Mouse (Mus musculus) intestine, postnatal 0 days (tissue): Measurements from ENCODE around the gene Myo10. TPM values are rescaled to one million over a fixed set of nuclear protein-coding genes. Genes with fewer than 3 reads are reported as not detected.

Experiments used
- ATAC-seq: fragments of 200-750 bp; cut with Nextera tagmentation; 2 replicates; pipeline ENCODE4 v1.8.0; 2017; ENCODE audit warnings: mild to moderate bottlenecking, moderate TSS enrichment, moderate library complexity
- H3K27ac ChIP-seq: fragments of 300-500 bp; sonication (generic); 2 replicates; pipeline ENCODE4 v1.5.1; 2014; ENCODE audit warnings: mild to moderate bottlenecking, low read depth, low read length, moderate library complexity
- H3K27me3 ChIP-seq: fragments of 300-500 bp; sonication (generic); replicated peaks from 2 replicates; pipeline ENCODE4 v1.6.1; 2014; ENCODE audit warnings: low read length, mixed read lengths; ENCODE audit not compliant: control insufficient read depth, insufficient read depth
- H3K36me3 ChIP-seq: fragments of 300-500 bp; sonication (generic); 2 replicates; pipeline ENCODE4 v1.6.1; 2014; ENCODE audit warnings: mild to moderate bottlenecking, moderate library complexity; ENCODE audit not compliant: control insufficient read depth, insufficient read depth
- H3K4me1 ChIP-seq: fragments of 300-500 bp; sonication (generic); replicated peaks from 2 replicates; pipeline ENCODE4 v1.6.1; 2014; ENCODE audit warnings: antibody characterized with exemption, low read length, mixed read lengths; ENCODE audit not compliant: control insufficient read depth, insufficient read depth
- H3K4me2 ChIP-seq: fragments of 300-500 bp; sonication (generic); replicated peaks from 2 replicates; pipeline ENCODE4 v1.6.1; 2014; ENCODE audit warnings: low read depth, mild to moderate bottlenecking, moderate library complexity
- H3K4me3 ChIP-seq: fragments of 300-500 bp; sonication (generic); 2 replicates; pipeline ENCODE4 v1.5.1; 2014; ENCODE audit warnings: low read depth, low read length
- H3K9ac ChIP-seq: fragments of 300-500 bp; sonication (generic); 2 replicates; pipeline ENCODE4 v1.6.1; 2014; ENCODE audit warnings: mild to moderate bottlenecking, low read depth, low read length
- H3K9me3 ChIP-seq: fragments of 300-500 bp; sonication (generic); 2 replicates; pipeline ENCODE4 v1.6.1; 2016; ENCODE audit warnings: mixed run types; ENCODE audit not compliant: control insufficient read depth
- CTCF ChIP-seq: sonication (generic); IDR thresholded peaks from 2 replicates; pipeline ENCODE4 v1.5.1; 2016; ENCODE audit warnings: low read depth, mild to moderate bottlenecking, control low read depth, antibody characterized with exemption, moderate library complexity
- WGBS: fragments of 180-500 bp; shearing (Covaris S2); extraction: QIAGEN DNeasy Blood & Tissue Kit; methylation state at CpG from one replicate; pipeline ENCODE4 v1.1.7; 2014; 5-methylcytosine and 5-hydroxymethylcytosine counted together
- polyA plus RNA-seq: library from polyadenylated mRNA; unstranded; fragments of >200 nt; fragmentation: Nextera tagmentation; extraction: Ambion mirVana; gene quantifications from 2 replicates; pipeline ENCODE4 v1.2.1, GENCODE M21; 2015

The Myo10 gene
- polyA plus RNA-seq = 9.5 and 11.8 TPM in 2 replicates

GRCm38 (mm10) chr15:25622200-25622866, at the start of gene Myo10:
Myo10 (plus strand) TSS chr15:25622525.
- TF ChIP-seq CTCF = peak; percentile 56
- Histone ChIP-seq H3K4me1 (no peaks in the 10 kb centered on the region), H3K27ac (peak within 1 kb of the TSS; percentile 94), H3K9me3 (no peaks in the 10 kb centered on the region), H3K4me3 (peak within 1 kb of the TSS; percentile 93), H3K9ac (peak within 1 kb of the TSS; percentile 88), H3K27me3 (no peaks in the 10 kb centered on the region), H3K4me2 (peak within 1 kb of the TSS; percentile 90), H3K36me3 (no peaks in the 10 kb centered on the region)
- ATAC-seq = peak; percentile 90
- under 1% methylated on average over 42 of the region's 53 CpGs for WGBS

GRCm38 (mm10) chr15:25573113-25573512, 49.2 kb upstream of the Myo10 start:
- Histone ChIP-seq H3K4me2 (no peak overlapping the region), H3K27me3 (no peaks in the 10 kb centered on the region), H3K4me1 (no peaks in the 10 kb centered on the region), H3K9ac (no peak overlapping the region), H3K4me3 (no peak overlapping the region), H3K9me3 (no peaks in the 10 kb centered on the region), H3K27ac (no peak overlapping the region), H3K36me3 (no peaks in the 10 kb centered on the region)
- 32% methylated on average over 3 of the region's 3 CpGs for WGBS
- TF ChIP-seq CTCF = no peak
- no peak for ATAC-seq

GRCm38 (mm10) chr15:25573876-25574601, 48.3 kb upstream of the Myo10 start:
- H3K27me3 ChIP-seq = no peaks in the 10 kb centered on the region
- peak; percentile 72 for ATAC-seq
- H3K4me2 ChIP-seq = no peak overlapping the region
- H3K27ac ChIP-seq = no peak overlapping the region
- H3K4me3 ChIP-seq = no peak overlapping the region
- no peaks in the 10 kb centered on the region for H3K36me3 ChIP-seq
- no peaks in the 10 kb centered on the region for H3K9me3 ChIP-seq
- TF ChIP-seq CTCF = no peak
- 49% methylated on average over 7 of the region's 7 CpGs for WGBS
- H3K9ac ChIP-seq = no peak overlapping the region
- no peaks in the 10 kb centered on the region for H3K4me1 ChIP-seq

GRCm38 (mm10) chr15:25577327-25578051, 44.8 kb upstream of the Myo10 start:
- no peak overlapping the region for H3K4me2 ChIP-seq
- H3K4me1 ChIP-seq = no peaks in the 10 kb centered on the region
- H3K36me3 ChIP-seq = no peaks in the 10 kb centered on the region
- H3K9me3 ChIP-seq = no peaks in the 10 kb centered on the region
- TF ChIP-seq CTCF = no peak
- ATAC-seq = no peak
- H3K27me3 ChIP-seq = no peaks in the 10 kb centered on the region
- no peak overlapping the region for H3K27ac ChIP-seq
- no peak overlapping the region for H3K9ac ChIP-seq
- WGBS = 85% methylated on average over 8 of the region's 8 CpGs
- no peak overlapping the region for H3K4me3 ChIP-seq

GRCm38 (mm10) chr15:25578369-25578768, 44.0 kb upstream of the Myo10 start:
- WGBS = 76% methylated on average over 4 of the region's 4 CpGs
- TF ChIP-seq CTCF = no peak
- Histone ChIP-seq H3K9ac (no peak overlapping the region), H3K27me3 (no peaks in the 10 kb centered on the region), H3K27ac (no peak overlapping the region), H3K4me3 (no peak overlapping the region), H3K4me1 (no peaks in the 10 kb centered on the region), H3K4me2 (no peak overlapping the region), H3K36me3 (no peaks in the 10 kb centered on the region), H3K9me3 (no peaks in the 10 kb centered on the region)
- no peak for ATAC-seq

- 68% methylated on average over 6 of the region's 6 CpGs for WGBS
- Histone ChIP-seq H3K9me3 (no peaks in the 10 kb centered on the region), H3K36me3 (no peaks in the 10 kb centered on the region)
These were observed 41.6 kb upstream of the Myo10 start for GRCm38 (mm10) chr15:25580731-25581130.

More at GRCm38 (mm10) chr15:25580731-25581130, 41.6 kb upstream of the Myo10 start:
- Histone ChIP-seq H3K9ac (no peak overlapping the region), H3K4me1 (no peaks in the 10 kb centered on the region), H3K4me2 (no peak overlapping the region), H3K27ac (no peak overlapping the region), H3K27me3 (no peaks in the 10 kb centered on the region), H3K4me3 (no peak overlapping the region)
- TF ChIP-seq CTCF = no peak
- ATAC-seq = no peak
